Mouse (Mus musculus): ENCODE results near the gene Zkscan6.
A peak's percentile ranks its signal among the peaks of the same experiment; 100 is the strongest.

Zkscan6 gene

GRCm38 (mm10) chr11:65806909-65807504 is at the start of gene Zkscan6:
Zkscan6 (plus strand) TSS chr11:65807175.
- DNase-seq (ENCODE audit: low read depth, low spot score) = peak; percentile 91

GRCm38 (mm10) chr11:65759350-65759749 is 47.6 kb upstream of the Zkscan6 start:
- no peak for DNase-seq (ENCODE audit: low read depth, low spot score)

DNA sequence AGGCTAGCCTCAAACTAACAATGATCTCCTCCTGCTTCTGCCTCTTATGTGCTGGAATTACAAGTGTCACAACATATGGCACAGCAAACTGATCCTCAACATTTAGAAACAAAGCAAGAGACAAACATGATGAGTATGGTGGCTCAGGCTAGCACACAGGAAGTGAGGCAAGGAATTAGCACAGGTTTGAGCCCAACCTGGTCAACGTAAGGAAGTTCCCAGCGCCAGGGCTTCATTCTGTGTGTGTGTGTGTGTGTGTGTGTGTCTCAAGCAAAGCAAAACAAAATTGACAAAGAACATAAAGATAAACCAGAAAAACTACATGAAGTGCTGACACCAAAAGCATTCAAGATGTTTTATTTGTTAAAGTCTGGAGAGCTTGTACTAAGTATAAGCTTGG is 46.1 kb upstream of the Zkscan6 start:
- no peak for DNase-seq (ENCODE audit: low read depth, low spot score)

GRCm38 (mm10) chr11:65768445-65768844 is 38.5 kb upstream of the Zkscan6 start:
- DNase-seq (ENCODE audit: low read depth, low spot score) = no peak

DNA sequence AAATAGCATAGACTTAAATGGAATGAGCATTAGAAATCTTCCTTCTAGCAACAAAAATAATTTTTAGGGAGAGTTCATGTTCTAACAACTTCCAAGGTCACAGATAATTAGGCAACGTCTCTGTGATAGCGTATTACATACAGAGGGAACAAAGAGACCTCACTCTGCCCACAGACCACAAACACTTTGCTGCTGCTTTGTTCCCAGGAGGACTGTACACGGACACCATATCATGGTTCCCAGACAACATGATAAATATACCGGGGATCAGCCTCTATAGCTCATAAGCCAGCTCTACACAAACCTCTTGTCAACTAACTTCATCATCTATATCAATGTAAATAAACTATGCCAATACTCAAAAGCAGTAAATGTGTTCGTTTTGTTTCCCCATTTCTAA is 37.0 kb upstream of the Zkscan6 start:
- DNase-seq (ENCODE audit: low read depth, low spot score) = no peak

- DNase-seq (ENCODE audit: low read depth, low spot score) = no peak
Observed at GRCm38 (mm10) chr11:65771546-65771945, 35.4 kb upstream of the Zkscan6 start.

DNA sequence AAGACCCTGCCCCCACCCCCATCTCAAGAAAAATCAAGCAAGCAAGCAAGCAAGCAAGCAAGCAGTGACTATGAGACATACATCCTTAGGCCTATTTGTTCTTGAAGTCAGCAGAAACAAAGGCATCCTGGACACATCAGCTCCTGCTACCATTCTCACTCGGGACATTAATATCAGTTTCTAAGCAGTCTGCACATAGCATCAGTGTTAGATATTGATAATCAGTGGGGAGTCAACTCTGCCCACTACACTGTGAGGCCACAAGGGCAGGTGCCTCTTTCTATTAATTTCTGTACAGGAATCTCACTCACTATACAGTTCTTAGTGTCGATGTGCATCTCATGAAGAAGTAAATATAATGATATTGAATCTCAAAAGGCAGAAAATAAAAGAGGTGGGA is 33.4 kb upstream of the Zkscan6 start:
- DNase-seq (ENCODE audit: low read depth, low spot score) = no peak

DNA sequence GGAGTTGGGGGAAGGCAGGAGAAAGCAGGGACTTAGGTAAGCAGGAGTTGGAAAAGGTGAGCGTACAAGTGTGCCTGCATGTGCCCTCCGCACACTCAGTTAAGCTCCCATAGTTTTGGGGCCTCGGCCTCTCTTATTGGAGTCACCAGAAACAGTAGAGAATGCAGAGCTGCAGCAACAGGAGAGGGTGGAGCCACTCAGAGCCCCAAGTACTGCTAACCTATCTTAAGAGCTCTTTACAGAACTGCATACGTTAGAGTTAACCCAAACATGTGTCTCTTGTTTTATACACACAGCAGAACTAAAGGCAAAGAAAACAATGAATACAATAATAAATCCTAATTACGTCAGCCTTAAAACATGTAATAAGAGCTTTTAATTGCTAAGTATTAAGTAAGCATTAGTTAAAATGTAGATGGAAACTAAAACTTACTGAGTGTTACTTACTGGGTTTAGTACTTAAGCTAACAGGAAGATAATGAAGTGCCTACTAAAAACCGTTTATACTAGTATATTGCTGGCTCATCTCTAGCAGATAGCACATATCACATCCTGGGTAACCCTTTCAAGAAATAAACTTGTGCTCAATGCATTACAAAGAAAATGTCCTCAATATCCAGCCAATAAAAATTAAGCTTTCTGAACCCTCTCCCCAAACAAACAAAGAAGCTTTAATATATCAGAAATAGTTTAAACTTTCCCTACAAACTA is 32.9 kb upstream of the Zkscan6 start:
- DNase-seq (ENCODE audit: low read depth, low spot score) = no peak

DNA sequence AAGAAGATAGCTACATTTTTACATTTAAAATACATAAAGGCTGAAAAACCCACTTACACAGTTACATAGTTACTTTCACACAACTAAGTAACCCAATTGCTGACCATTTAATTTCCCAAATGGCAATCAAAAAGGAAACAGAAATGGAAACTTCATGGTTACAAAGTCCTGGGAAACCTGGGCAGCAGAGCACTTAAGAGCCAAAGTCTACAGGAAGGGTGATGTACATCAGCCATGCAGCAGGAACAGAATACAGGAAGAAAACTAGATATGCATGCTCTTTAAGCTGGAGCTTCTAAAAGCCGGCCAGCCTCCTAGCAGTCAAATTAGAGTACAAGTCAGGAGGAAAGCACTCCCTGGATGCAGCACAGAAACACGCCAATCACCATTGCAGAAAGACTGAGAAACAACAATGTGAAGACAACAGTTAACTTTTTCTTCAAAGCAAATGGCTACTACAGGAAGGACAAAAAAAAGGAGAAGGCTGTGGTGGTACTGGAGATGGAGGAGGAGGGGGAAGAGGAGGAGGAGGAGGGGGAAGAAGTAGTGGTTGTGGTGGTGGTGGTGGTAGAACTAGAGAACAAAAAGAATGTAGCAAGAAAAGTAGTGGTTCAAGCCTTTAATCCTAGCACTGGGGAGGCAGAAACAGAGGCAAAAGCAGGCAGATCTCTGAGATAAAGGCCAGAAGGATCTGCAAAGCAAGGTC is 29.9 kb upstream of the Zkscan6 start:
- DNase-seq (ENCODE audit: low read depth, low spot score) = no peak

GRCm38 (mm10) chr11:65777810-65778209 is 29.2 kb upstream of the Zkscan6 start:
- DNase-seq (ENCODE audit: low read depth, low spot score) = no peak

DNA sequence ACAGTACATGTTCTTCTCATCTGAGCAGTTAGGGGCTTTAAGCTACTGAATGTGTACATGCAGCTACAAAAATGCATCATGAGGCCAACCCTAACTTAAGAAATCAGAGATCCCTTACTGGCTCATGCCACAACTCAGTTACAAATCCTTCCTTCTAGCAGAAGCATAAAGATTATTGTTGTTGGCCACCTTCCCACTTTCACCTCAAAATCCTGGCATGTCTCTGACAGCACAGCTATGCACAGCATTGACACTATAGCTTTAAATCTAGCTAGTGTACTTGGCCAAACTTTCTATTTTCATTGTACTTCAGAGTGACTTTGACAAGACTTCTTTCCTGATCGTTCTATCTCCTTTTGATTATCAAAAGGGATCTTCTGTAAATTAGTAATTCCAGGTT is 27.9 kb upstream of the Zkscan6 start:
- no peak for DNase-seq (ENCODE audit: low read depth, low spot score)

GRCm38 (mm10) chr11:65779578-65779977 is 27.4 kb upstream of the Zkscan6 start:
- DNase-seq (ENCODE audit: low read depth, low spot score) = no peak

GRCm38 (mm10) chr11:65781596-65781995 is 25.4 kb upstream of the Zkscan6 start:
- DNase-seq (ENCODE audit: low read depth, low spot score) = no peak

DNA sequence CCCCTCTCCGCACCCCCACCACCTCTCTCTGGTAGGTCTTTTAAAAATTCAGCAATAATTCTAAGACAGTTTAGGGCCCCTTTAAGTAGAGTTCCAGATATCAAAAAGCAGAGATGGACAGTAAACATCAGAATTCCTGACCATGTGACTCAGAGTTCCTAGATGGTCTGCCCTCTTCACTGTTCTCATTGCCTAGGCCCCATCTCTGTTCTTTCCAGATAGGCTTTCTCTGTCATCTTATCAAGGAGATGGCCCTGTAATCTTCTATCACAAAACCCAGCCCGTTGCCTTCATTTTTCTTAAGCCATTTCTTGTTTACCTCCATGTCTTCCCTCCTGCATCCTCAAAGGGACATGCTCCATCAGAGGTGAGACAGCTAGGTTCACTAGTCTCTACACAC is 20.8 kb upstream of the Zkscan6 start:
- no peak for DNase-seq (ENCODE audit: low read depth, low spot score)

DNA sequence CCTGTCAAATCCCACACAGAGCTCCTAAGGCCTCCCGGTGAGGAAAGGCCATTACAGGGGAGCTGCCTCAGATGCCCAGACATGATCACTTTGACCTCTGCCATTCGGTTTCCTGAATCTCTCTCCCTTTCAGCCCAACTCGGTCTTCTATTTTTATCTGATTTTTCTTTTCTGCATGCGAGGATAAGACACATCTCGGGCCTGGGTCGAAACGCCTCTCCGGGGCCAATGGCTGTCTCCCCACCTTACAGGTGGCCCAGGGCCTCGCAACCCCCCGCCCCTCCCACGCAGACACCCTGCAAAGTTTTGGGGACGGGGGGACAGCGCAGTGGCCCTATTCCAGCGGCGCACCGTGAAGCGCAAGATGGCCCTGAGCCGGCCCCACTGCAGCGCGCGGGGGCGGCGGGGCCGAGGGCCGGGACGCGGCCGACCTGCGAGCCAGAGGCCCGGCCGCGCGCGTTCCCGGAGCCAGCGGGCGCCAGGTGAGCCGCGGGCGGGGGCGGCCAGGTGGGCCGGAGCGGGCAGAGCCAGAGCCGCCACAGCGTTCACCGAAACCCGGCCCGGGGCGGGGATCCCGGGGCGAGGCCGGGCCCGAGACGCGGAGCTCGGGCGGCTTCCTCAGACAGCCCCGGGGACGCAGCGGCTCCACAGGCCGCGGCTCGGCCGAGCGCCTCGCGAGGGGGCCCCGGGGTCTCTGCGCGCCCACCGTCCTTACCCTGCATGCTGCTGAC is 19.4 kb upstream of the Zkscan6 start:
- DNase-seq (ENCODE audit: low read depth, low spot score) = peak; percentile 24

DNA sequence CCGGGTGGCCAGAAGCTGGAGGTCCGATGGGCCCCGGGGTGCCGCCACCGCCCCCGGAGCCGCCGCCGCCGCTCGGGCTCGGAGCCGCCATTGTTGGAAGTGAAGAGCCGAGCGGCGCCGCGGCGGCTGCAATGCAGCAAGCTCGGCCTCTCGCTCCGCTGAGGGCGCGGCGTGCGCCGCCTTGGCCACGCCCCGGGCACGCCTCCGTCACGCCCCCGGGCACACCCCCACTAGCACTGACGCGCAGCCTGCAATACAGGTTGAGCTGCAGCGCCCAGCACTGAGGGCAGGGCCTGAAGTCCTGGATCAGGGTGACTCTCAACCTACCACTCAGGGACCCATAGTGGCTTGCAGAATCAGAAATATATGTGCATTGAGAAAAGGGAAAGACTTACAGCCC is 18.8 kb upstream of the Zkscan6 start, which contains the start of gene Map2k4:
Map2k4 (minus strand) TSS at position 144 of the 400 bp plus-strand sequence.
- peak; percentile 95 for DNase-seq (ENCODE audit: low read depth, low spot score)

DNA sequence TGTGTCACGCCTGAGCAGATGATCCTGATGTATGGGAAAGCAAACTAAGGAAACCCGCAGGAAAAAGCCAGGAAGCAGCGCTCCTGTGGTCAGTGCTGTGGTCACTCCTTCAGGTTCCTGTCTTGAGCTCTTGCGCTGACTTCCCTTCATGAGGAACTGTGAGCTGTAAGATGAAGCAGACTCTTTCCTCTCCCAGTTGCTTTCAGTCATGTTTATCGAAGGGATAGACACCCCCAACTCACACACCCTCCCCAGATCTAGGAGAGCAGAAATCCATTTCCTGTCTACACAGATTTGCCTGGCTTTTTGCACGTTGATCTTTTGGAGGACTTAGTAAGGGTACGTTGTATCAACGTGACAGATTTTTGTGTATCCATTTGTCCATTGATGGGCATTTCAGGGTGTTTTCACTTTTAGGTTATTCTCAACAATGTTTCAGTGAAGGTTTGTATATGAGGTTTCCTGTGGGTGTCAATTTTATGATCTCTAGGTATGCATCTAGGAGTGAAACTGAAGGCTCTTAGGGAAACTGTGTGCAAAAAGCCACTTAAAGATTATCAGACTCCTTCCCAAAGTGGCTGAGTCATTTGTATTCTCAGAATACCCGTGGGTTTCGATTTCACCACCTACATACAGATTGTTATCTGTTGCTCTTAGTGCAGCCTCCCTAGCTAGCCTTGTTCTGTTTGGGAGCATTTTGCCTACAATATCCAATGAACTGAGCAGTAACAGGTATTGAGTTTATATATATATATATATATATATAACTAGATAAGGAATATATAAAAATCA is 12.4 kb upstream of the Zkscan6 start:
- no peak for DNase-seq (ENCODE audit: low read depth, low spot score)

- DNase-seq (ENCODE audit: low read depth, low spot score) = no peak
Observed at GRCm38 (mm10) chr11:65795896-65796295, 11.1 kb upstream of the Zkscan6 start.

DNA sequence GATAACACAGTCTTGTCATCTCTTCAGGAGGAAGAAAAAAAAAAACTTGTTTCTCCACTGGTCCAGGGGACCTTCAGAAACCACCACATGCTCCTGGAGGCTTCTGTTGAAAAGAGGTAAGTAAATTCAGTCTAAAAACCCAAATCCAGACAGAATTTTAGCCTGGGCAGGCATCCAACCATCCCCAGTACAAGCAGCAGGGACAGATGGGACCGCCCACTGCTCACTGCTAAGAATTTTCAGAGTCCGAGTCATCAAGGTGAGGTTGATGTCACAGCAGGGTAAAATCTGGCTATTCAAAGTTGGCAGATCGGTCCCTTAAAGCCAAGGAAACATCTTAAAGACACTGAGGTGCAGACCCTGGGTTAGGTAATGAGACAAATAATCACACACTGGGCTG is 5.1 kb upstream of the Zkscan6 start:
- no peak for DNase-seq (ENCODE audit: low read depth, low spot score)

GRCm38 (mm10) chr11:65806321-65806904 is 562 bp upstream of the Zkscan6 start:
- peak; percentile 14 for DNase-seq (ENCODE audit: low read depth, low spot score)

GRCm38 (mm10) chr11:65807601-65808000 is 626 bp downstream of the Zkscan6 start:
- DNase-seq (ENCODE audit: low read depth, low spot score) = no peak

Measured in mesoderm, embryonic 11.5 days (tissue).